Mouse (Mus musculus) myocyte (in vitro differentiated cells): ENCODE data around the gene Rgsl1.
A peak's percentile ranks its signal among the peaks of the same experiment; 100 is the strongest.

Experiments
- MYOD1 ChIP-seq, 3 experiments: IDR thresholded peaks; one replicate each; pipeline ENCODE4 v1.6.1; 2011; ENCODE audit warnings: control low read depth in 2 of 3, low read depth in 2 of 3, mild to moderate bottlenecking in 2 of 3, moderate library complexity in 1 of 3; ENCODE audit not compliant: insufficient read length in 2 of 3, control insufficient read depth in 1 of 3
- POLR2A ChIP-seq: IDR thresholded peaks from one replicate; pipeline ENCODE4 v1.6.1; 2011; ENCODE audit warnings: low read depth, mild to moderate bottlenecking, control low read depth, moderate library complexity; ENCODE audit not compliant: insufficient read length

GRCm38 (mm10) chr1:153748549-153748948, 95.4 kb downstream of the Rgsl1 start:
- TF ChIP-seq POLR2A (no peak), MYOD1 (IDR thresholded peaks at IDR 0.05; ENCODE audit: control insufficient read depth in 1 of 3, insufficient read length in 2 of 3, low read depth in 2 of 3) (peak in 2 of 3 experiments; percentile 9 to 53)
